Mouse (Mus musculus): ENCODE data around the gene Dctn1. TPM values are rescaled to one million over a fixed set of nuclear protein-coding genes. Genes with fewer than 3 reads are reported as not detected.
"Not testable (repeated sequence)": the region's sequence is repeated elsewhere in the genome, so short reads cannot be mapped to it uniquely, and the experiment has no call there.

The Dctn1 gene
- polyA plus RNA-seq, 1 experiment from 2014 or later = 95.6 TPM

GRCm38 (mm10) chr6:83156259-83156684 is 9.4 kb upstream of the Dctn1 start, which contains the start of the genes Wdr54 and 1700003E16Rik:
Gene Wdr54 (minus strand): TSS chr6:83156397.
Gene 1700003E16Rik (plus strand): TSS chr6:83156404.
- peak within 1 kb of the TSS; percentile 56 for H3K4me3 ChIP-seq (ENCODE audit: low read length)
- H3K27ac ChIP-seq (ENCODE audit: low read length) = no peak within 1 kb of the TSS
- H3K9ac ChIP-seq (ENCODE audit: low read length) = peak within 1 kb of the TSS; percentile 54
- peak within 1 kb of the TSS; percentile 81 for H3K4me2 ChIP-seq (ENCODE audit: low read depth, low read length)
- H3K36me3 ChIP-seq (ENCODE audit: control insufficient read depth, insufficient read depth, low read length) = peaks cover 6% of the 10 kb centered on the region; the same call in 1 of the 2 replicates
- peaks cover 8% of the 10 kb centered on the region for H3K4me1 ChIP-seq (replicated peaks; ENCODE audit: control insufficient read depth, insufficient read depth, low read length)
- WGBS = 2% methylated on average over 32 of the region's 32 CpGs
- H3K9me3 ChIP-seq (ENCODE audit: control insufficient read depth, low read length) = no peaks in the 10 kb centered on the region
- ATAC-seq (ENCODE audit: low read depth) = peak; percentile 83
- H3K27me3 ChIP-seq (ENCODE audit: control insufficient read depth, insufficient read depth, low read depth, low read length) = peaks cover 7% of the 10 kb centered on the region

- 13% methylated on average over 3 of the region's 3 CpGs for WGBS
- H3K9ac ChIP-seq (ENCODE audit: low read length); H3K4me3 ChIP-seq (ENCODE audit: low read length); H3K36me3 ChIP-seq (ENCODE audit: control insufficient read depth, insufficient read depth, low read length); H3K4me2 ChIP-seq (ENCODE audit: low read depth, low read length); ATAC-seq (ENCODE audit: low read depth); H3K27ac ChIP-seq (ENCODE audit: low read length); H3K9me3 ChIP-seq (ENCODE audit: control insufficient read depth, low read length): not testable (repeated sequence)
- Histone ChIP-seq H3K4me1 (replicated peaks; ENCODE audit: control insufficient read depth, insufficient read depth, low read length) (peaks cover 18% of the 10 kb centered on the region), H3K27me3 (ENCODE audit: control insufficient read depth, insufficient read depth, low read depth, low read length) (peaks cover 22% of the 10 kb centered on the region)
Measured at GRCm38 (mm10) chr6:83159456-83159855, 6.3 kb upstream of the Dctn1 start.

GRCm38 (mm10) chr6:83161442-83161841 is 4.3 kb upstream of the Dctn1 start:
- 9% methylated on average over 19 of the region's 19 CpGs for WGBS
- Histone ChIP-seq H3K9me3 (ENCODE audit: control insufficient read depth, low read length) (no peaks in the 10 kb centered on the region), H3K4me2 (ENCODE audit: low read depth, low read length) (peak overlapping the region; percentile 87), H3K9ac (ENCODE audit: low read length) (peak overlapping the region; percentile 66), H3K36me3 (ENCODE audit: control insufficient read depth, insufficient read depth, low read length) (no peaks in the 10 kb centered on the region), H3K27ac (ENCODE audit: low read length) (no peak overlapping the region), H3K4me1 (replicated peaks; ENCODE audit: control insufficient read depth, insufficient read depth, low read length) (peaks cover 18% of the 10 kb centered on the region), H3K27me3 (ENCODE audit: control insufficient read depth, insufficient read depth, low read depth, low read length) (peaks cover 22% of the 10 kb centered on the region), H3K4me3 (ENCODE audit: low read length) (peak overlapping the region; percentile 56)
- ATAC-seq (ENCODE audit: low read depth) = no peak

- under 1% methylated on average over 42 of the region's 49 CpGs for WGBS
- Histone ChIP-seq H3K4me2 (ENCODE audit: low read depth, low read length) (peak overlapping the region; percentile 87), H3K9ac (ENCODE audit: low read length) (peak overlapping the region; percentile 66), H3K9me3 (ENCODE audit: control insufficient read depth, low read length) (no peaks in the 10 kb centered on the region), H3K27ac (ENCODE audit: low read length) (no peak overlapping the region), H3K27me3 (ENCODE audit: control insufficient read depth, insufficient read depth, low read depth, low read length) (peaks cover 22% of the 10 kb centered on the region), H3K36me3 (ENCODE audit: control insufficient read depth, insufficient read depth, low read length) (no peaks in the 10 kb centered on the region), H3K4me3 (ENCODE audit: low read length) (peak overlapping the region; percentile 56), H3K4me1 (replicated peaks; ENCODE audit: control insufficient read depth, insufficient read depth, low read length) (peaks cover 21% of the 10 kb centered on the region)
- peak; percentile 19; the same call in 1 of the 2 replicates for ATAC-seq (ENCODE audit: low read depth)
Measured at GRCm38 (mm10) chr6:83161921-83162641, 3.6 kb upstream of the Dctn1 start.

- H3K9ac ChIP-seq (ENCODE audit: low read length) = peak overlapping the region; percentile 66
- no peaks in the 10 kb centered on the region for H3K9me3 ChIP-seq (ENCODE audit: control insufficient read depth, low read length)
Measured at GRCm38 (mm10) chr6:83162701-83163100, 3.0 kb upstream of the Dctn1 start.

GRCm38 (mm10) chr6:83165026-83165606 is 604 bp upstream of the Dctn1 start:
- Histone ChIP-seq H3K4me3 (ENCODE audit: low read length) (peak overlapping the region; percentile 89), H3K4me2 (ENCODE audit: low read depth, low read length) (peak overlapping the region; percentile 82), H3K36me3 (ENCODE audit: control insufficient read depth, insufficient read depth, low read length) (no peaks in the 10 kb centered on the region), H3K4me1 (replicated peaks; ENCODE audit: control insufficient read depth, insufficient read depth, low read length) (peaks cover 24% of the 10 kb centered on the region), H3K27me3 (ENCODE audit: control insufficient read depth, insufficient read depth, low read depth, low read length) (peaks cover 22% of the 10 kb centered on the region), H3K9me3 (ENCODE audit: control insufficient read depth, low read length) (no peaks in the 10 kb centered on the region), H3K9ac (ENCODE audit: low read length) (peak overlapping the region; percentile 93), H3K27ac (ENCODE audit: low read length) (peak overlapping the region; percentile 58)
- 4% methylated on average over 6 of the region's 6 CpGs for WGBS
- peak; percentile 19; the same call in 1 of the 2 replicates for ATAC-seq (ENCODE audit: low read depth)

More at GRCm38 (mm10) chr6:83162701-83163100, 3.0 kb upstream of the Dctn1 start:
- peak overlapping the region; percentile 56 for H3K4me3 ChIP-seq (ENCODE audit: low read length)
- WGBS = 0% methylated on average over 8 of the region's 8 CpGs
- no peak overlapping the region for H3K27ac ChIP-seq (ENCODE audit: low read length)
- peaks cover 24% of the 10 kb centered on the region for H3K4me1 ChIP-seq (replicated peaks; ENCODE audit: control insufficient read depth, insufficient read depth, low read length)
- no peak for ATAC-seq (ENCODE audit: low read depth)
- H3K36me3 ChIP-seq (ENCODE audit: control insufficient read depth, insufficient read depth, low read length) = no peaks in the 10 kb centered on the region
- peak overlapping the region; percentile 87 for H3K4me2 ChIP-seq (ENCODE audit: low read depth, low read length)
- peaks cover 22% of the 10 kb centered on the region for H3K27me3 ChIP-seq (ENCODE audit: control insufficient read depth, insufficient read depth, low read depth, low read length)

- peaks cover 15% of the 10 kb centered on the region for H3K27me3 ChIP-seq (ENCODE audit: control insufficient read depth, insufficient read depth, low read depth, low read length)
- H3K9ac ChIP-seq (ENCODE audit: low read length) = peak overlapping the region; percentile 93
- H3K4me3 ChIP-seq (ENCODE audit: low read length) = peak overlapping the region; percentile 89
- H3K4me2 ChIP-seq (ENCODE audit: low read depth, low read length) = peak overlapping the region; percentile 82
- WGBS = 0% methylated on average over 12 of the region's 12 CpGs
- H3K36me3 ChIP-seq (ENCODE audit: control insufficient read depth, insufficient read depth, low read length) = no peaks in the 10 kb centered on the region
- ATAC-seq (ENCODE audit: low read depth) = no peak
- no peaks in the 10 kb centered on the region for H3K9me3 ChIP-seq (ENCODE audit: control insufficient read depth, low read length)
- peak overlapping the region; percentile 84 for H3K27ac ChIP-seq (ENCODE audit: low read length)
- H3K4me1 ChIP-seq (replicated peaks; ENCODE audit: control insufficient read depth, insufficient read depth, low read length) = peaks cover 24% of the 10 kb centered on the region
Measured at GRCm38 (mm10) chr6:83166243-83166630, 517 bp downstream of the Dctn1 start.

GRCm38 (mm10) chr6:83169872-83170271 is 4.2 kb downstream of the Dctn1 start:
- H3K4me1 ChIP-seq (replicated peaks; ENCODE audit: control insufficient read depth, insufficient read depth, low read length) = peaks cover 13% of the 10 kb centered on the region
- 54% methylated on average over 5 of the region's 5 CpGs for WGBS
- no peaks in the 10 kb centered on the region for H3K27me3 ChIP-seq (ENCODE audit: control insufficient read depth, insufficient read depth, low read depth, low read length)
- no peak for ATAC-seq (ENCODE audit: low read depth)
- no peaks in the 10 kb centered on the region for H3K36me3 ChIP-seq (ENCODE audit: control insufficient read depth, insufficient read depth, low read length)
- H3K27ac ChIP-seq (ENCODE audit: low read length) = no peak overlapping the region
- H3K9ac ChIP-seq (ENCODE audit: low read length) = no peak overlapping the region
- H3K4me2 ChIP-seq (ENCODE audit: low read depth, low read length) = no peak overlapping the region
- H3K4me3 ChIP-seq (ENCODE audit: low read length) = no peak overlapping the region
- H3K9me3 ChIP-seq (ENCODE audit: control insufficient read depth, low read length) = no peaks in the 10 kb centered on the region

- Histone ChIP-seq H3K27me3 (ENCODE audit: control insufficient read depth, insufficient read depth, low read depth, low read length) (no peaks in the 10 kb centered on the region), H3K4me1 (replicated peaks; ENCODE audit: control insufficient read depth, insufficient read depth, low read length) (peaks cover 9% of the 10 kb centered on the region), H3K9ac (ENCODE audit: low read length) (no peak overlapping the region), H3K9me3 (ENCODE audit: control insufficient read depth, low read length) (no peaks in the 10 kb centered on the region), H3K36me3 (ENCODE audit: control insufficient read depth, insufficient read depth, low read length) (no peaks in the 10 kb centered on the region), H3K4me3 (ENCODE audit: low read length) (no peak overlapping the region), H3K4me2 (ENCODE audit: low read depth, low read length) (no peak overlapping the region), H3K27ac (ENCODE audit: low read length) (no peak overlapping the region)
- WGBS = 69% methylated on average over 5 of the region's 5 CpGs
- ATAC-seq (ENCODE audit: low read depth) = no peak
Measured at GRCm38 (mm10) chr6:83171063-83171462, 5.3 kb downstream of the Dctn1 start.
